Mouse (Mus musculus) kidney, postnatal 4 days (tissue): ENCODE results near the gene Psmc3ip.
A peak's percentile ranks its signal among the peaks of the same experiment; 100 is the strongest.
"Not testable (repeated sequence)": the region's sequence is repeated elsewhere in the genome, so short reads cannot be mapped to it uniquely, and the experiment has no call there.

ENCODE experiments used
- DNase-seq, 2 experiments: peaks; one replicate each; pipeline ENCODE4 v3.0.0; 2021; ENCODE audit warnings: mixed read lengths in 2 of 2

Psmc3ip gene

DNA sequence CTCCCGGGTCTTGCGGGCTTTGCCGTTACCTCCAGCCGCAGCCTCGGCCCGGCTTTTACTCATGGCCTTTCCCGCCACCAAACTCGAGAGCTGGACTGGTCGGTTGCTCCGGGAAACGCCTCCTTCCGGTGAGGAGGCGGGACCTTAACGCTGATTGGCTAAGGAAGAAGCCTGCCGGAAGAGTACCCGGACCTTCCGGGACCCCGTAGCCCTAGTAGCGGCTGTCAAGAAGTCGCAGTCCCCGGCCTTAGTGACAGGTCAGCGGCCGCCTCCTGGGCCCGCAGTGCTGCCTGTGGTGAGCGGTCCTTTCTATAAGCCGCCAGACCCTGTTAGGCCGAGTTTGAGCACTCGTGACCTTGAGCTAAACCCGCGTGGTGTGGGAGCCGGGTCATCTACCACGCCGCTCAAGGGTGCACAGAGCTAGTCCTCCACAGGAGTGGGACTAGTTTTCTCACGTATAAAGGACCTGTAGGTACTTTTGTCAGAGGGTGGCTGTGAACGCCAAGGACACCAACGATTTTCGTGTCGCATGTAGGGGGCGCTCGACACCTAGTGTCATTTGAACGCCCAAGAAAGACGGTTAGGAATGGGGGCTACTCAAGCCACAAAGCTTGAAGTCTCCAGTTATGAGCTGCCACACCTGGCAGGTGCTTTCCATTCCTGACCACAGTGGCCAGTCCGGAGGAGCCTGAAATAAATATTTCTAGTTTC lies at the start of gene Psmc3ip:
Psmc3ip (minus strand) TSS at position 123 of the 711 bp plus-strand sequence.
- DNase-seq: peak; percentile 96 to 97

DNA sequence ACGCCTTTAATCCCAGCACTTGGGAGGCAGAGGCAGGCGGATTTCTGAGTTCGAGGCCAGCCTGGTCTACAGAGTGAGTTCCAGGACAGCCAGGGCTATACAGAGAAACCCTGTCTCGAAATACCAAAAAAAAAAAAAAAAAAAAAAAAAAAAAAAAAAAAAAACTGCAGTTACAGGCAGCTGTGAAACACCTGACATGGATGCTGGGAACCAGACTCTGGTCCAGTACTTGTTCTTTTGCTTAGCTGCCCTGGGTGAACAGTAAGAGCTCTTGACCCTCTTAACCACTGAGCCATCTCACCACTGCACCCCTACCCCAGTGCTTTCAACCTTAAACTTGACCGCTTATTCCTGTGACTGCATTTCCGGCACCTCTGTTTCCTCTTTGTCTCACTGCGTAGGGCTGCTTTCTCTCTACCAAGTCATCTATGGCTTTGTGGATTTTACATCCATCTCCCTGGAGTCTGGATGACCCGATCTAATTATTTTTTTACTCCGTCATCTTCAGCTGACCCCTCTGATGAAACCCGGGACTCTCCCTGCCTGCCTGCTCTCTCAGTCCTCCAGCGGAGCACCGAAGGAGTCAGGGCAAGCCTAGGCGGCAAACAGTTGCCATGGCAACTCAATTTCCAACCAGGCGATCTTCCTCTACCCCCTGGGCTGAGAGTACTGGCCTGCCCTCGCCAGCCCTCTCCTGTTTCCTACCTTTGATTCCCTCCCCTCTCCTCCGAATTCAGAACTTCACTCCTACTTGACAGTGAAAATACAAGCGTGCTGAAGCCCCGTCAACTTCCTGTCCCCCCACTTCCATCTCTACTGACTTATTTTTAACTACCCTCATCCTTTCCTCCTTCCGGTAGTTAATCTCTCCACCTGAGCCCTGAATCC lies 48.3 kb upstream of the Psmc3ip start:
- DNase-seq: peak; percentile 54 to 67

DNA sequence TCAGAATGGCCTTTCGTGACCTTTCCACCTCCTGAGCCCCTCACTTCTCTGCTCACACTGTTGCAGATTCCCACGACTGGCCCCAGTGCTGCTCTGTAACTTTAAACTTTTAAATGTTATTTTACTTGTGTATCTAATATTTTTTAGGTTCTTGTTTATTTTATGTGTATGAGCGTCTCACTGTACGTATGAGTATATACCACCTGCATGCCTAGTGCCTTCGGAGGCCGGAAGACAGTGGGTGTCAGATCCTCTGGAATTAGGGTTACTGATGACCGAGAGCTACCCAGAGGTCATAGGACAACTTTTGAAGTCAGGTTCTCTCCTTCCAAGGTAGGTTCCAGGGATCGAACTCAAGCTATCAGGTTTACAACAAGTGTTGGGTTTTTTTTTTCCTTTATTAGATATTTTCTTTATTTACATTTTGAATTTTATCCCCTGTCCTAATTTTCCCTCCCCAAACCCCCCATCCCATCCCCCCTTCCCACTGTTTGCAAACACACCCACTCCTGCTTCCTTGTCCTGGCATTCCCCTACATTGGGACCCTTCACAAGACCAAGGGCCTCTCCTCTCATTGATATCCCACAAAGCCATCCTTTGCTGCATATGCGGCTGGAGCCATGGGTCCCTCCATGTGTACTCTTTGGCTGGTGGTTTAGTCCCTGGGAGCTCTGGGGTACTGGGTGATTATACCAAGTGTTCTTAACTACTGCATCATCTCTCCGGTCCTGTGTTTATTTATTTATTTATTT lies 47.2 kb upstream of the Psmc3ip start:
- no peak for DNase-seq

DNA sequence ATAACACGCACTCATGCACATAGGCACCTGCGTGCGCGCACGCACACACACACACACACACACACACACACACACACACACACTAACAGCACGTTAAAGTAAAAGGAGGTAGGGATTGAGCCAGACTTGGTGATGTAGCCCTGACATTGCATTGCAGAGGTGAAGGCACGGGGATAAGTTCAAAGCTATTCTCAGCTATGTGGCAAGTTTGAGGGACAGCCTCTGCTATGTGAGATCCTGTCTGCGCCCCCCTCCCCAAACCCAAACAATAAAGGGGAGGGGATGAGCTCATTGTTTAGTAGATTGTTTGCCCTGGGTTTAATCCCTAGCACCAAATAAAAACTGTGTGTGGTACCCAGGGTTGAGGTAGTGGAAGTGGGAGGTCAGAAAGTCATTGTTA lies 45.9 kb upstream of the Psmc3ip start:
- no peak for DNase-seq

DNA sequence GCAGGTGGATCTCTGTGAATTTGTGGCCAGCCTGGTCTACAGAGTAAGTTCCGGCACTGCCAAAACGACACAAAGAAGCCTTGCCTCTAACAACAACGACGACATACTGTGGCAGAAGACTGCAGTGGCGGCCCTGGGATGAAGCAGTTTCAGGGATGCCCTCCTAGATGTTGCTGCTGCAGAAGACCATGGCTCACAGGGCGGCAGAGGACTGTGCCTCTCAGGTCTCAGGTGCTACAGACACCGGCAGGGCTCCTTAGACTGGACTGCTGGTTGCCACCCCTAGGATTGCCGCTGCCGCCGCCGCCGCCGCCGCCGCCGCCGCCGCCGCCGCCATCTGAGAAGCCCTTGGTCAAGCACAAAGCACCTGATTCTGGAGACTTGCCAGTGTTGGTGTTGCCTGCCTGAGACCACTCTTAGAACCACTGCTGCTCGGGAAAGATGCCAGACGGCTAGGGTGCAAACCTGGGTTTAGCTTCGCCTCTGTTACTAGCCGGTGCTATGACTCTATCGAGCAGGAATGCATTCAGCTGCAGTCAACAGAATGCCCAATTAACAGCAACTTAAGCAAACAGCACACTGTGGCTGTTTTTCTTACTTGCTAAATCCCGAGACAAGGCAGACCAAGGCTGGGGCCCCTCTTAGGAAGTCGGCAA lies 45.1 kb upstream of the Psmc3ip start:
- DNase-seq: peak in 1 of 2 experiments; percentile 55

DNA sequence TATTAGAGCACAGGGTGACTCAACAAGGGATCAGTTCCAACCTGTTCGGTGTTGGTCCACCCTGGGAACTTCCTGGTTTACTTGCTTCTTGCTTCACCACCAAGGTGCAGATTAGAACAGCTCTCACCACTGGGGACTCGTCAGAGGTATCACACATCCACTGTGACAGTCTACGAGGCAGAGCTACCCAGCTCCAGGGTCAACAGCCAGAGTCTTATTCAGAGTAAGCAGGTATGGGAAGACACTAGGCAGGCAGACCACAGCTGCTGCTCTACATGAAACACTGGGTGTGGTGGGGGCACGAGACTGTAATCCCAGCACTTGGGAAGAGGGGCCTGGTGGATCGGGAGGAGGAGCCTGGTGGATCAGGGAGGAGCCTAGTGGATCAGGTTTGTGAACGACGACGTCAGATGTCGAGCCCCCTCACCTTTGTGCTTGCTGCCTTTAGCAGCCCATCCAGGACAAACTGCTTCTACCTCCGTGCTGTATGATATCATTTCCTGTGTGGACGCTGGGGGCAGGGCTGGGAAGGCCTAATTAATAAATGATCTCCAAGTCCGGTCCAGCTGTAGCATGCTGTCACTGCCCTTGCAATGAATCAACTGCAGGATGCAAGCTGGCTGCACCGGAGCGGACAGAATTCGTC lies 43.4 kb upstream of the Psmc3ip start:
- peak; percentile 80 to 87 for DNase-seq

DNA sequence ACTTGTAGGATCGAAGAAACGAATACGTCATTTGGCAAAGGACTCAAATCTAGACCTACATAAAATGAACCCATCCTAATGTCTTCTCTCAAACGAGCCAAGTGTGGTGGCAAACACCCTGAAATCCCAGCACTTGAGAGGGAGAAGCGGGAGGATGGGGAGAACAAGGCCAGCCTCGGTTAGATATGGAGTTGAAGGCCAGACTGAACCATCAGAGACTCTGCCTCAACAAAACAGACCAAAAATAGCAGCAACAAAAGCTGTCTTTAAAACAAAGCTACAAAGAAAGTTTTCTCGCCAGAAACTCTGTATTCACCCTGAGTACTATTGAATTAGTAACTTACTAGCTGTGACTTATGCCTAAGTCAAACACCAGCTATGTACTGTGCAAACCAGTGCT lies 41.8 kb upstream of the Psmc3ip start:
- no peak for DNase-seq

DNA sequence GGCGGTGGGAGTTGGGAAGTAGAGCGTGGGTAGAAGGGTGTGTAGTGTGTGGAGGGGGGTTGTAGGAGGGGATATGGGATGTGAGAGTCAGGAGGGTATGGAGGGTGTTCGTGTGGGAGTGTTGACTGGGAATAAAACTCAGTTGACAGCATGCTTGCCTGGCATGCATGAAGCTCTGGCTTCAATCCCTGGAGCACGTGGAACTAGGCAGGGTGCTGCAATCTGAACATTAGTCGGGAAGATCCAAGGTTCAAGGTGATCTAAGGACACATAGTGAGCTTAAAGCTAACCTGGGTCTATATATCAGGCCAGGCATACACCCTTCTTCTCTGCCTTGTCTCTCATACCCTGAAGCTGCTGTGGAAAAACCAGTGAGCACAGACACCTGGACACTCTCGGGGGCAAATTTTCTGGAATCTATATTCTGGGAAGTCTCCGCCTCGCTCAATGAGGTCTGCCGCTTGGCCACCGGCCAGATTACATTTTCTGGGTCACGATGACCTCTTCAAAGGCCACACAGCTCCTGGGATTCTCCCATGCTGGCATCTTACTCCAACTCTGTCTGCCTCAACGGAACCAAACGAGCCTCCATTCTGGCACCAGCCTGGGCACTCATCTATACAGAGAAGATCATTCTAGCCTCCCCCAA lies 39.1 kb upstream of the Psmc3ip start:
- DNase-seq: no peak

DNA sequence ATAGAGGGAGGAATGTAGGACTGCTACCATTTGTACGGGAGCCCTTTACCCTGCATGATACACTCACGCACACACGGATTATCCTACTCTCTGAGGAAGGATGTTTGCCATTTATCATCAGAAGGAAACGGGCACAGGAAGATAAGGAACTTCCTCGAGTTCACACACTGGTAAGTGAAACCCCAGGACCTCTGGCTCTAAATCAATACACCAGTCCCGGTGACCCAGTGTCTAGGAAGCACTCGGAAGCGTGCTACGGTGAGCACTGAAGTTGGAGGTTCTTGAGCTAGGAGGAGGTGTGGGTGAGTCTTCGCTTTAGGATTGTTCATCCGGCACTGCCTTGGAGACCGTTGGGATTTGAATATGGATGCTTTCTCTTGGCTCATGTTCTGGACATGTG lies 37.8 kb upstream of the Psmc3ip start:
- DNase-seq: peak in 1 of 2 experiments; percentile 37

DNA sequence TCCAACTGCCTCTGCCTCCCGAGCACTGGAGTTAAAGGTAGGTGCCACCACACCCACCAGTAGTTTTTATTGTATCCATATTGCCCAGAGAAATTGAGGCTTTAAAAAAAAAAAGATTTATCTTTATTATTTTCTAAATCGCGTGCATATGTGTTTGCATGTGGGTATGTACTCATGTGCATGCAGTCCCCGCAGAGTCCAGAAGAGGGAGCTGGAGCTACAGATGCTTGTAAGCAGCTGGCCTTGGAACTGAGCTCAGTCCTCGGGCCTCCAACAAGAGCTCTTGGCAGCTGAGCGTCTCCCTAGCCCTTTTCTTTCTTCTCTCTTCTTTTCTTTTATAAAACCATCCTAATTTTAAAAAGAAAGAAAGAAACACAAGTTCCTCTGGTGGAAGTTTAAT lies 36.5 kb upstream of the Psmc3ip start:
- peak; percentile 68 to 72 for DNase-seq

DNA sequence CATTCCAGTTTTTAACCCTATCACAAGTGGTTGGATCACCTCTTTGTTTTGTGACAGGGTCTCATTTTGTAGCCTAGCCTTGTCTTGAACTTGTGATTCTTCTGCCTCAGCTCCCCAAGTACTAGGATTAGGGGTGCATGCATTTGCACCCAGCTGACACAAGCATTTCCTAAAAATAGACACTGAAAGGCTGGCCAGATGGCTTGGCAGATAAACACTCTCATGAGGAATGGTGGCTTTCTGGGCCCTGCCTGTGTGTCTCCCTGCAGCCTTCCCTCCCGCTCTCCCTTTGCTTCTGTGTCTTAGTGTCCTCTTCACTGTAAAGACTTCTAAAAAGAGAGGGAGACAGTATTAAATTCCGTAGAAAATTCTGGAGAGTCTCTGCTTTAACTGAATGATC lies 36.0 kb upstream of the Psmc3ip start:
- DNase-seq: no peak

DNA sequence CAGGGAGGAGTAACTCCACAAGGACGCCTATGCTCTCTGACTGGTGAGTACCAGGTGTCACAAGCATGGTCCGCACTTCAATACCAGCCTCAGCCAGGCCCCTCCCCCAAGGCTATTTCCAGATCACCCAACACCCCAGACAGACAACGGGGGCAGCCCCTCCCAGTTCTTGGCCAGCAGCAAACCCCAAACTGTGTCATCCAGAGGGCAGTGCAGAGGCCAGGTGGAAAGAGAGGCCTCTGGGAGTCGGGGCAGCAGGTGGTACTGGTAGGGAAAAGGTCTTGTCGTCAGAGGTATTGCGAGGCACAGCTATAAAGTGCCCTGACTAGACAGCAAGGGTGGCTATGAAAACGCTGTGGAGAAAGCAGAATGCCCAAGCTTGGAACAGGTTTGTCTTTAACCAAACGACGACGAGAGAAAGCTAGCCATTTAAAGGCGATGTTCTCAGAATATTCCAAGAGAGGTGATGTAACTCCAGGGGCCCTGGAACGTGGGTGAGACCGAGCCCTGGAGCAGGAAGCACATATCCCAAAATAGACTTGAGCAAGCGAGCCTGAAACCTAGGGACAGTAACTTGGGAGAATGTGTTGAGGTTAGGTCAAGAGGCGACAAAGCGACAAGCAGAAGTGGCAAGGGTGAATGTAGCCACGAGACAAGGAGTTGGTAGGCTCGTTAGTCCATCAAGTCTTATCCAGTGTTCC lies 35.0 kb upstream of the Psmc3ip start:
- peak in 1 of 2 experiments; percentile 28 for DNase-seq

DNA sequence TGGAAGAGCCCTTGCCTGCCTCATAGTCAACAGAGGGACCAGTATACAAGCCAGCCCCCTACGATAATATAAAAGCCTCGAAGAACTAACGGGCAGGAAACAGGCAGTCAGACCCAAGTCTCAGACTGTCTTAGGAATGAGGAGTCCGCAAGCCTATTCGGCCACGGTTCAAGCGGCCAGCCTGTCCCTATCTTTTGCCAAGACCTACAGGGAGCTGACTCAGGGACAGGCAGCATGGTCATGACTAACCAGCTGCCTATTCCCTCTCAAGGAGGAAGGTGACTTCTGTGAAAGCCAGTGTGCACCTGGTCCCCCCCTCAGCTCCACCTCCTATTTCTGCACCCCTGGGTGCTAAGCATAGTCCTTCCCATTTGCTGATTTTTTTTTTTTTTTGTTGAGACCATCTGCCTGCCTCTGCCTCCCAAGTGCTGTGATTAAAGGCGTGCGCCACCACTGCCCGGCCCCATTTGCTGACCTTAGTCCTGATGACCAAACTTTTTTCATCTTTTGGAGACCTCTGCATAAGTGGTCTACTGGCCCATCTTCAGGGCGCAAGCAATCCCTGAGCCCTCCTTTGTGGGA lies 33.9 kb upstream of the Psmc3ip start:
- DNase-seq: no peak

DNA sequence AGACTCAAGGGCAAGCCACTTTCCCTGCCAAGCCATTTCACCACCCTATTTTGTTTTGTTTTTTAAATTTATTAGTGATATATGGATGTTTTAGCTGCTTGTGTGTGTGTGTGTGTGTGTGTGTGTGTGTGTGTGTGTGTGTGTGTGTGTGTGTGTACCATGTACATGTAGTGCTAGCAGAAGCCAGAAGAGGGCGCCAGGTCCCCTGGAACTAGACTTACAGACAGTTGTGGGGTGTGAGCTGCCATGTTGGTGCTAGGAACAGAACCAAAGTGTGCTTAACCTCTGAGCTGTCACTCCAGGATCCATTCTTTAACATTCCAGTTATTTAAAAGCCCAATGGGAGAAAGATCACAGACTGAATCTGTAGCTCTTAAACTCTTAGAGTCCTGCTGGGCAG lies 31.8 kb upstream of the Psmc3ip start:
- peak; percentile 30 to 49 for DNase-seq

DNA sequence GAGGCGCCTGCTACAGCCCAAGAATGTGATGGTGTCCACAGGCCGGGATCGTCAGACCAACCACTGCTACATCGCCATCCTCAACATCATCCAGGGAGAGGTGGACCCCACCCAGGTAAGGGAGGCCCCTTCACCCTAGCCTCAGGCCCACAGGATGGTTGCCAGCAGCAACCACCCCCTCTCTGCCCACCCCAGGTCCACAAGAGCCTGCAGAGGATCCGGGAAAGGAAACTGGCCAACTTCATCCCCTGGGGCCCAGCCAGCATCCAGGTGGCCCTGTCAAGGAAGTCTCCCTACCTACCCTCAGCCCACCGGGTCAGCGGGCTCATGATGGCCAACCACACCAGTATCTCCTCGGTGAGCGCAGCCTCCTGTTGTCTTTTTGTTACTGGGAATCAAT lies 29.8 kb upstream of the Psmc3ip start:
- DNase-seq: not testable (repeated sequence)

DNA sequence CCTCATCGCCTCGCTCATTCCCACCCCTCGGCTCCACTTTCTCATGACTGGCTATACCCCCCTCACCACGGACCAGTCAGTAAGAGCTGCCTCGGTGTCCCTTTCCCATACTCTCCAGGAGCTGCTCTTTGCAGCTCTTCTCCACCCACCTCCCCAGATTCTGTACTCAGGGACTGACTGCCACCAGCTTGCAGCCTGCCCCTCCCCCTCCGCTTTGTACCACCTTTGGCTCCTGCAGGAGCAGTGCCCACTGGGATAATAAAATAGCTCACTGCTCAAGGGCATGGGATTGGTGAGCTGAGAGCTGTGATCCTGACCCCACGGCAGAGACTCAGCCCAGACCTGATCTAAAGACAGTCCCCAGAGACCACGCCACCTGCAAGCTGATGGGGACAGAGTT lies 29.3 kb upstream of the Psmc3ip start:
- peak in 1 of 2 experiments; percentile 25 for DNase-seq

DNA sequence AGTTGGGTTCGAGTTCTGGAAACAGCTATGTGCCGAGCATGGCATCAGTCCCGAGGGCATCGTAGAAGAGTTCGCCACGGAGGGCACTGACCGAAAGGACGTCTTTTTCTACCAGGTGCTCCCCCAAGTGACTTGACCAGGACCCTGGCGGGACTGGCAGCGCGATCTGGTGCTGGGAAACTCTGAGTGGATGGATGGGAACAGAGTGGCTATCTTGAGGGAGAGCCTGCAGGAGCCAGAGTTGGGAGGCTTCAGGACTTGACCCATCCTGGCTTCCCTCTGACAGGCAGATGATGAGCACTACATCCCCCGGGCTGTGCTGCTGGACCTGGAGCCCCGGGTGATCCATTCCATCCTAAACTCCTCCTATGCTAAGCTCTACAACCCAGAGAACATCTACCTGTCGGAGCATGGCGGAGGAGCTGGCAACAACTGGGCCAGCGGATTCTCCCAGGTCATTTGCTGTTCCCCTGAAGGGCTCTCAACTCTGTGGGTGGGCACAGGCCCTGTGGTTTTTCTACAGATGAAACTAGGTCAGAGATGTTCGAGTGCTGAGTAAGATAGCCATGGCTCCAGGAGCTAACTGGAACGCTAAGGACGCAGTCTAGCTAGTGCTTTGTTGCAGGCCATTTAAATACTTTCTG lies 25.4 kb upstream of the Psmc3ip start:
- no peak for DNase-seq

DNA sequence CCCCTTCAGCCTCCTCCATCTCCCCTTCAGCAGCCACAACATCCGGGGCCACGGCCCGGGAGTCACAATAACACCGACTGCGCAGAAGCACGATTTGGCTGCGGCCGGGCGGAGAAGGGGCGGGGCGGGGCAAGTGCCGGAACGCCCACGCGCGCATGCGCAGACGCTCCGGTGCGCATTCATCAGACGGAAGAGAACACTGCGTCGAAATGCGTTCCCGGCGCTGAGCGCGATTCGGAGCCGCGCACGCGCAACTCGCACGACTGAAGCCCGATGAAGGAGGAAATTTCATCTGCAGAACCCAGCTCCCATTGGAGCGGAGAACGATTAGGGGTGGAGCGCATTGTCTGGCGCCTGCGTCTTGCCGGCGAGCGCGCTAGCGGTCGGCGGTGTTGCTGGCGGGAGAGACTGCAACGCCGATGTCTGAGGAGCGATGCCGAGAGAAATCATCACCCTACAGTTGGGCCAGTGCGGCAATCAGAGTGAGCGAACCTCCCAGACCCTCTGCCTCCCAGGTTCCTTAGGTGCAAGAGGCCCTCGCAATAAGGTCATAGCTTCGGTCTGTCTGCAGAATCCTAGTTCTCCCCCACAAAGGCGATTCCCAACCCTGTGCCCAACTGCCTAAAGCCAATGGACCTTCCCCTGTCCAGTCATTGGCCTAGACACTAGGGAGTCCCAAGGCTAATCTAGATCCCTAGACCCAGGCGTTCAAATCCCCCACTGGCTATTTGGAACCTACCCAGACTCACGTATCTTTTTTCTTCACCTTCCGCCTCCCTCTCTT lies 24.7 kb upstream of the Psmc3ip start, which contains the start of the genes Retreg3 and Tubg1:
Retreg3 (minus strand) TSS at position 133 of the 784 bp plus-strand sequence.
Tubg1 (plus strand) TSS at position 178 of the 784 bp plus-strand sequence.
- DNase-seq: peak; percentile 99 to 100
